Mouse (Mus musculus) adrenal gland, postnatal 14 days (tissue): ENCODE measurements around the gene Usp30. TPM values are rescaled to one million over a fixed set of nuclear protein-coding genes. Genes with fewer than 3 reads are reported as not detected.

Experiments
- DNase-seq: peaks from one replicate; pipeline ENCODE4 v3.0.0; 2021; ENCODE audit warnings: mixed read lengths
- total RNA-seq: library from RNA; stranded (reverse); gene quantifications from 2 replicates; pipeline ENCODE4 v1.2.3, GENCODE M21; 2021

Usp30 gene
- total RNA-seq, 1 experiment from 2014 or later = 25.7 TPM

GRCm38 (mm10) chr5:114127374-114128349, 62.4 kb downstream of the Usp30 start, which contains the start of gene Alkbh2:
Alkbh2 (minus strand) TSS chr5:114128218.
- DNase-seq = peak; percentile 93

GRCm38 (mm10) chr5:114129550-114130210, 64.4 kb downstream of the Usp30 start:
- no peak for DNase-seq

GRCm38 (mm10) chr5:114130211-114130605, 64.9 kb downstream of the Usp30 start, which contains the start of gene Ung:
Ung (plus strand) TSS chr5:114130386.
- peak; percentile 60 for DNase-seq

- DNase-seq = peak; percentile 96
Measured at GRCm38 (mm10) chr5:114130698-114131520, 65.6 kb downstream of the Usp30 start.

GRCm38 (mm10) chr5:114131521-114131840, 66.2 kb downstream of the Usp30 start:
- DNase-seq = peak; percentile 78

GRCm38 (mm10) chr5:114132841-114133240, 67.6 kb downstream of the Usp30 start:
- no peak for DNase-seq

GRCm38 (mm10) chr5:114134091-114134534, 68.9 kb downstream of the Usp30 start:
- DNase-seq = peak; percentile 91

GRCm38 (mm10) chr5:114135516-114135915, 70.3 kb downstream of the Usp30 start:
- no peak for DNase-seq

- peak; percentile 29 for DNase-seq
Measured at GRCm38 (mm10) chr5:114137481-114138276, 72.4 kb downstream of the Usp30 start.

- peak; percentile 53 for DNase-seq
Measured at GRCm38 (mm10) chr5:114138277-114139164, 73.3 kb downstream of the Usp30 start.

GRCm38 (mm10) chr5:114139175-114139574, 73.9 kb downstream of the Usp30 start:
- peak; percentile 96 for DNase-seq

- peak; percentile 72 for DNase-seq
Measured at GRCm38 (mm10) chr5:114146028-114146888, 81.0 kb downstream of the Usp30 start, which contains the start of gene Acacb. Acacb (plus strand) TSS chr5:114146535.

- DNase-seq = no peak
Measured at GRCm38 (mm10) chr5:114147043-114147972, 82.0 kb downstream of the Usp30 start.

GRCm38 (mm10) chr5:114152359-114153092, 87.3 kb downstream of the Usp30 start:
- peak; percentile 70 for DNase-seq

- peak; percentile 54 for DNase-seq
Measured at GRCm38 (mm10) chr5:114153490-114153889, 88.2 kb downstream of the Usp30 start.

- DNase-seq = no peak
Measured at GRCm38 (mm10) chr5:114154765-114155164, 89.5 kb downstream of the Usp30 start.
